Mouse (Mus musculus) heart, adult 10 weeks (tissue): ENCODE data around the gene BC024063. TPM values are rescaled to one million over a fixed set of nuclear protein-coding genes. Genes with fewer than 3 reads are reported as not detected.

Experiments
- polyA plus RNA-seq: library from polyadenylated mRNA; stranded (reverse); fragments of 350-450 nt; fragmentation: Illumina TruSeq; extraction: RNeasy Lipid Tissue Mini Kit (QIAGEN cat#74804); gene quantifications from one replicate; pipeline ENCODE4 v1.2.3, GENCODE M21; 2014; ENCODE audit warnings: low read depth, low replicate concordance

BC024063 gene
- 1.1 TPM for polyA plus RNA-seq

GRCm38 (mm10) chr10:82082728-82083621 lies at the start of gene BC024063:
Gene BC024063, plus strand, starts transcription at chr10:82083353.

GRCm38 (mm10) chr10:82047597-82048459 lies 35.3 kb upstream of the BC024063 start, which contains the start of gene Zfp873:
Gene Zfp873, plus strand, starts transcription at chr10:82048123.

GRCm38 (mm10) chr10:82127850-82128401 lies 44.8 kb downstream of the BC024063 start, which contains the start of gene AU041133:
Gene AU041133, plus strand, starts transcription at chr10:82128013.

Other genes with a start within 250 kb of the BC024063 start
- gene Gm32687, start 219.4 kb upstream of the BC024063 start, polyA plus RNA-seq: 2.2 TPM
- gene Zfp781, start 152.9 kb upstream of the BC024063 start, polyA plus RNA-seq: 0.50 TPM
- gene Zfp873, start 35.2 kb upstream of the BC024063 start, polyA plus RNA-seq: 4.4 TPM
- gene AU041133, start 44.7 kb downstream of the BC024063 start, polyA plus RNA-seq: 2.4 TPM
- 8.1 TPM for gene Zfp938, start 157.9 kb downstream of the BC024063 start, polyA plus RNA-seq
- gene 4932415D10Rik, start 233.2 kb downstream of the BC024063 start, polyA plus RNA-seq: not detected